Mouse (Mus musculus): ENCODE results near the gene Arfgef2.

Arfgef2 gene

DNA sequence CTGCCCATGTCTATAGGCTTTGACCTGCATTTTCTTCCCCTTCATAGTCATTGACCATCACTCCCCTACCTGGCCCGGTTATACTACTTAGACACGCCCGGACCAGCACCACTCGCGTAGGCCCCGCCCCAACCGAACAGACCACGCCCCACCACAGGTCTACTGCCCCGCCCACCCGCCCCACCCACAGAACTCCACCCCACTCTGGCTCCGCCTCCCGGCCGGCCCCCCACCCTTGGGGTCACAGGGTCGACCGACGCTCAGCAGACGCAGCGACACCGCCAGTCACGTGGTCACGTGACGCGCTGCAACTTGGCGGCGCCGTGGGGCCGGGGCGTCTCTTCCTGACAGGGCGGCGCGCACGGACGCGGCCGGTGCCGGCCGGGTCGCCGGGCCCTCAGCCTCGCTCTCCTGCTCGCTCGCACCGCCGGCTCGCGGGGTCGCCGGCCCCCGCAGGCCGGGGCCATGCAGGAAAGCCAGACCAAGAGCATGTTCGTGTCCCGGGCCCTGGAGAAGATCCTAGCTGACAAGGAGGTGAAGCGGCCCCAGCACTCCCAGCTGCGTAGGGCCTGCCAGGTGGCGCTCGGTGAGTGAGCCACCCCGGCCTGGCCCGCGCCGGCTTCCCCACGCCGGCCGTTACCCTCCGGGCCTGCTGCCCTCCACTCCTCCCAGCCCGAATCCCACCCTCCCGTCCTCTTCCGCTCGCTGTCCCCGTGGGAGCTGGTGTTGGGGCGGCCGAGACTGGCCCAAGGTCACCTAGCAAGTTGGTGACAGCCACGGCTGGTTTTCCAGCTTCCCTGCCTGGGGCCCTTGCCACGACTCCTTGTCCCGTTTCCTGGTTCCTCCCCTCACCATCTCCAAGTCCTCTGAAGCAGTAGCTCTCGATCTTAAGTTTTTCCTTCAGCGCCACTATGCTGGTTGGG is at the start of gene Arfgef2:
TSS of gene Arfgef2 (plus strand) at position 339 of the 923 bp plus-strand sequence.
- peak; percentile 82 for DNase-seq (ENCODE audit: low spot score)

- DNase-seq (ENCODE audit: low spot score) = no peak
Observed at GRCm38 (mm10) chr2:166757969-166758368, 47.4 kb upstream of the Arfgef2 start.

DNA sequence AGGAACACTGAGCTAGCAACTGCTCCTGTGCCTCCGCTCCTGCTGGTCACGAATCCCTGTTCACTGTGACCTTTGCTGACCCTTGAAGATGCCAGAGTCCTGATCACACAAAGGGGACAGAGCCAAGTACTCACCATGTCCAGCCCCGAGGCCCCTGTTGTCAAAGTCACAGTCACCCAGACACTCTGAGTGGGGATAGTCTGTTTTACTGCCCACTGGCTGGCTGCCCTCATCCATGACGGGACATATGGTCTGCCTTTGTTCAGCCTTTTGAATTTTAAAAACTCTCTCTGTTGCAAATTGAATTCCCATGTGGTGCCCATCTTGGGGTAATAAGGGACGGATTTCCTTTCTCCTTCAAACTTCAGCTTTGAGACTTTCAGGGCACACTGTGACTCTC is 41.3 kb upstream of the Arfgef2 start:
- no peak for DNase-seq (ENCODE audit: low spot score)

- DNase-seq (ENCODE audit: low spot score) = no peak
Observed at GRCm38 (mm10) chr2:166767591-166767990, 37.8 kb upstream of the Arfgef2 start.

DNA sequence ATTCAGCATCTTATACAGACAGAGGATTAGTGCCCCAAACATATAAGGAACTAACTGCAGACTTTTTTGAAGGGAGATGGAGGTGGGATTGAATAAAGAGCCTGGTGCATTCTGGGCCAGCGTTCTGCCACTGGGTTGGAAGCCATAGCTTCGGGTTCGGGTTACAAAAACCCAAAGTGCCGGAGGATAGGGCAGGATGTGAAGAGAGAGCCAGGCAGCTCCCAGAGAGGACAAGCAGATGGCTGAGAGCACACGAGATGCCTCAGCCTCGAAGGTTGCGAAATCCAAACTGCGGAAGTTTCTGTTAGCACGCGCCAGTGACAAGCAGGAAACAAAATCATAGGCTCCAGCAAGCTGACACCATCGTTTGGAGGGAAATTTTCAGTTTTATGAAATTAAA is 34.0 kb upstream of the Arfgef2 start:
- no peak for DNase-seq (ENCODE audit: low spot score)

DNA sequence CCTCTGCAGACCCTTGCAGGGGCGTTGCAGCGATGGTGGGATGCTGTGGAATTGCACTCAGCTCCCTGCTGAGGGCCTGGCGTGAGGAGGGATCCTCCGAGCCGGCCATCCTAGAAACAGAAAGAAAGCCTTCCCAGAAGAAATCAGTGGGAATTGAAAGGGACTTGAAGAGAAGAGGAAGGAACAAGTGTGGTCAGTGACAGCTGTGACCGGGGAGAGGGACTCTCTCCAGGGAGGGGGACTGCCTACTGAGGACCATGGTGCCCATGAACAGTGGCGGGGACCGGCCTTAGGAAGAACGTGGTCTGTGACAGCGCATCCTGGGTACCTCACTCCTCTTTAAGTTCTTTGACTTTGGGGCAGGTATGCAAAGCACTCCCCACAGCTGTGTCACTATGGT is 31.8 kb upstream of the Arfgef2 start:
- DNase-seq (ENCODE audit: low spot score) = no peak

GRCm38 (mm10) chr2:166774275-166774674 is 31.1 kb upstream of the Arfgef2 start:
- no peak for DNase-seq (ENCODE audit: low spot score)

DNA sequence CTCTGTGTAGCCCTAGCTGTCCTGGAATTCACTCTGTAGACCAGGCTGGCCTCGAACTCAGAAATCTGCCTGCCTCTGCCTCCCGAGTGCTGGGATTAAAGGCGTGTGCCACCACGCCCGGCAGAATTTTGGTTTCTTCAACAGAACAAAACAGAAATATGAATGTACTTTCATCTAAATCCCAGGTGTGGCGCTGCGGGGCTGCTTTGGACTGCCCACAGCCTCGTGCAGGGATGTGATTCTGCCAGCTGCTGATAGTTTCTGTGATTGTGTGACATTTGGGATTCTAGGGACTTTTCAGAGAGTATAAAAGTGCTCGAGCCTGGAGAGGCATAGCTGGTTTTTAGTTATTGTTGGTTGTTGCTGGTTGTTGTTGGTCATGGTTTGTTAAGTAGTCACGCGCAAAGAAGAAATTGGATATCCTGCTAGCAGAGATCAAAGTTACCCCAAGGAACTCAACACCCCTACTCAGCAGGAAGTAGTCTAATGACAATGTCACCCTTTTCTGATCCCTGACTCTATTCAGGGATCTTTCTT is 30.0 kb upstream of the Arfgef2 start:
- no peak for DNase-seq (ENCODE audit: low spot score)

GRCm38 (mm10) chr2:166776272-166776671 is 29.1 kb upstream of the Arfgef2 start:
- peak; percentile 19 for DNase-seq (ENCODE audit: low spot score)

DNA sequence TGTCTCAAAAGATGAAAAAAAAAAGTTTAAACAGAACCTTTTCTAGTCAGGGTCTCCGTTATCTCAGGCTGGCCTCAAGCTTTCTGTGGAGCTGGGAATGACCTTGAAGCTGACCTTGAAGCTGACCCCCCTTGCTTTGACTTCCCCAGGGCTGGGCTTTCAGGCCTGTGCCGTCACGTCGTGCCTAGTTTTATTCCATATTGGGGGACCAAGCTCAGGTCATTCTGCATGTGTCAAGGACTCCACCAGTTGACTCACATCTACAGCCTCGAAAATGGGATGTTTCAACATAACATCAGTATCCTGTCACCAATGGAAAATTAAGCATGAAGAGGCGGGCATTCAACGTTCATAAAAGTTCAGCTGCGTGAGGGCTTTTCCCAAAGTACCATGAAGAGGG is 25.4 kb upstream of the Arfgef2 start:
- DNase-seq (ENCODE audit: low spot score) = no peak

- DNase-seq (ENCODE audit: low spot score) = peak; percentile 71
Observed at GRCm38 (mm10) chr2:166780980-166781578, 24.3 kb upstream of the Arfgef2 start.

DNA sequence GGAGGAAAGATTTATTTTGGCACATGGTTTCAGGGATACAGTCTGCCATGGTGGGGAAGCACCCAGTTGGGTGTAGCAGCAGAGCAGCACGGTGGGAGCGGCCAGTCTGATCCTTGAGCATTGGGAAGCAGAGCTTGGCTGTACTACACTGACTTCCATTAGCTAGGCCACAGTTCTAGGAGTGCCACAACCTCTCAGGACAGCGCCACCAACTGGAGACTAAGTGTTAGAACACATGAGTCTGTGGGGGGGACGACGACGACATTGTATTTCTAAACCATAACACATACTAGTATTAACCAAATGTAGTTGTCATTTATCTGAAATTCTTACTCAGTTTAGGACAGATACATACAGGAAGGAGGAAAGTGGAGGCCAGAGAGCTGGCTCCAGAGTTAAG is 21.0 kb upstream of the Arfgef2 start:
- no peak for DNase-seq (ENCODE audit: low spot score)

DNA sequence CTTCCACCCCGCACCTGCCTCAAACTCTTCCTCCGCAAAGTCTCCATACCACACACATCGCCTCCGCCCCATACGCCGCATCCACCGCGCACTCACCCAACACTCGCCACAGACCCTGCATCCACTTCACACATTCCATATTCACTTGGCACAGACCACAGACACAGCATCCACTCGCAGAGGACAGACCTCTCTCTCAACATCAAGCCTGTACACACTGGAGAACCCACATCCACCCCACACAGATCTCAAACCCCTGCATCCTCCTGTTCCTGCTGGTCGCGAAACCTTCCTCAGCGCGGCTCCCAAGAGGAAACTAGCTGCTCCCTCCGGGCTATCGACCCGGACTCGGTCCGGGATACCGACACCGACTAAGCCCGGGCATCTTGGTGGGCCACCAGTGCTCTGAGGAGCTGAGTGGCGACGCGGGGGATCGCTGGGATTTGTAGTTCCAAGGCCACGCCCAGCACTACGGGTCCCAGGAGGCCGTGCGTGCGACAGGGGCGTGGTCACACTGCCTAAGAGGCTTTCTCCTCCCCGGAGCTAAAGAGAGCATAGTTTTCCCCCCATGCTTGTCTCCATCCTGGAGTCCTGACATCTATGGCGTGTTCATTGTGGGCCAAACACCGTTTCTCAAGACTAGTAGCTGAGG is 18.9 kb upstream of the Arfgef2 start:
- peak; percentile 78 for DNase-seq (ENCODE audit: low spot score)

DNA sequence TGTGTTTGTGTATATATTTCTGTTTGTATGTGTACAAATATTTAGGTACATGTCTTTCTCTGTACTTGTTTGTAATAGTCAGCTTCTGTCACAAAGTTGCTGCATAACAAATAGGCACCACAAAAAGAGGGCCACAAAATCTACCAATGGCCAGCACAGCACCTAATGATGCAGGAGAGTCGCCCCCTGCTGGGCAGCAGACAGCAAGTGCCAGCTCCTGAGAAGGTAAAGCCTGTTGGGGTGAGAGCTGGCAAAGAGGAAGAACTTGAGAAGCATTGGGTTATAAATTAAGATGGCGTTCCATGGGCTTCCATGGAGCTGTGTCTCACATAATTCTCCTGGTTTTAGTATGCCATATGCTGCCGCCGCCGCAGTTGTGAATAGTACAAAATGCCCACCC is 13.7 kb upstream of the Arfgef2 start:
- DNase-seq (ENCODE audit: low spot score) = peak; percentile 15

DNA sequence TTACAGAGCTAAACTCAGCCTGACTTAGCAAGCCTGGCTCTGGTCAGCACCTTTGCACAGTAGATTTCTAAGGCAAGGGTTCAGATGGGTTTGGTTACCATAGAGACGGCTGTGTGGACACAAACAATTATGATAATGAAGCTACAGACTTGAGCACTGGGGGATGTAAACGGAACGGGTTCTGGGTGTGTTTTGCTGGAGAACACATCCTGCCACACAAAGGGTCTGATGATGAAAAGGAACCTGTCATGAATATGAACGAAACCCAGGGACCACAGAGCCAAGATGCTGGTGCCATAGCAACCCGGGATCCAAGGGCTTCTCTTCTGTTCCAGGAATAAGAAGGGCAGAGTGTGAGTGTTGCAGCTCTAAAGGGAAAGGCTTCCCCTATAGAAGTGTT is 13.0 kb upstream of the Arfgef2 start, which contains the start of gene Trp53rkb:
TSS of gene Trp53rkb (plus strand) at position 177 of the 400 bp plus-strand sequence.
- no peak for DNase-seq (ENCODE audit: low spot score)

DNA sequence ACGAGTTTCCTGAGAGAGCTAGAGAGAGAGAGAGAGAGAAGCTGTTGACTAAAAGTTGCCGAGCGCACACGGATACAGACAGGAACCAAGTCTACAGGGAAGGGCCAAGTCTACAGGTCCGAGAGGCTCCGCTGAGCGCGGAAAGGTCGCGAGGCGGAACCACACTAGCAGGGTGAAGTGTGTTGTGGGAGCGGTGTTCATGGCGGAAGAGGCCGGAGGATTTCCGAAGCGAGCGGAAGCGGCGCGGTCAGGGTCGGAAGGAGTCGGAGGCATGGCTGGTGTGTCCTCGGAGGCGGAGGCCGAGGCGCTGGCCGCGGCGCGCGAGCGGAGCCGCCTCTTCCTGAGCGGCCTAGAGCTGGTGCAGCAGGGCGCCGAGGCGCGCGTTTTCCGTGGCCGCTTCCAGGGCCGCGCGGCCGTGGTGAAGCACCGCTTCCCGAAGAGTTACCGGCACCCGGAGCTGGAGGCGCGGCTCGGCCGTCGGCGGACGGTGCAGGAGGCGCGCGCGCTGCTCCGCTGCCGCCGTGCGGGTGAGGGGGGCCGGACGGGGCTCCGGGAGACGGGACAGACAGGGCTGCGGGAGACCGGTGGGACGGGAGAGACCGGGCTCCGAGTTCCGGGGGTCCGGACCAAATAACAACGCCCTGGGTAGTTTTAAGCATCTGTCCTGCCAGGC is 11.7 kb upstream of the Arfgef2 start:
- peak; percentile 73 for DNase-seq (ENCODE audit: low spot score)

- no peak for DNase-seq (ENCODE audit: low spot score)
Observed at GRCm38 (mm10) chr2:166799615-166800472, 5.5 kb upstream of the Arfgef2 start.

DNA sequence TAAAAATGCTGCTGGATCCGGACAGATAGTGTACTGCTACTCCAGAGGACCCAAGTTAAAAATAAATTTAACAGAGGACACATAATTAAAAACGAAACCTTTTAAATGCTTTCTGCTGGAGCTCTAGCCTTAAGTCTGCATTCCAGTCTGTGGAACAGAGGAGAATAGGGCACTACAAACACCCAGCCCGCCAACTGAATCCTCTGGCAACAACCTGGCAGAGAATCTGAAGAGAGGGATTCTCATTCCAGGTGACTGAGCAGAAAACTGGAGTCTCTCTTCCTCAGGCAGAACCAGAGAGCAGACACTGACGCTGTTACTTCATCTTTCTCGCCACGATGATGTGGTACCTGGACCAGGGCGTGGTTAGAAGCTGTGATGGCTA is 4.9 kb upstream of the Arfgef2 start:
- DNase-seq (ENCODE audit: low spot score) = no peak

DNA sequence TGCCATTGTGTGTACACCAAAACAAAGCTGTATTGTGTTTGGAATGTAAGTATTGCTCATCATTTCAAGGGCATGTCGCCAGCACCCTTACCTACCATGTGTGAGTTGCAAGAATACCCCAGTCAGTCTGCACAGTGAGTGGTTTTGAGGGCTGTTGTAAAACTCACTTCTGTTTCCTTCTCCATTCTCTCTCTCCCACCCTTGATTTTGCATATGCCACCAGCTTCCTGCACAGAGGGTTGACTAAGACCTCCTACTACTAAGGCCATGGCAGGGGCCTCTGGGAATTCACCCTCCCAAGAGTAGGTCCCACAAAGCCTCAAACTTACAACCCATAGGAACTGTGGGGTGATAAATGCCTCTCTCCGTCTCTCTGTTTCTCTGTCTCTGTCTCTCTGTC is 4.0 kb upstream of the Arfgef2 start:
- DNase-seq (ENCODE audit: low spot score) = no peak

- no peak for DNase-seq (ENCODE audit: low spot score)
Observed at GRCm38 (mm10) chr2:166803298-166803697, 2.1 kb upstream of the Arfgef2 start.

DNA sequence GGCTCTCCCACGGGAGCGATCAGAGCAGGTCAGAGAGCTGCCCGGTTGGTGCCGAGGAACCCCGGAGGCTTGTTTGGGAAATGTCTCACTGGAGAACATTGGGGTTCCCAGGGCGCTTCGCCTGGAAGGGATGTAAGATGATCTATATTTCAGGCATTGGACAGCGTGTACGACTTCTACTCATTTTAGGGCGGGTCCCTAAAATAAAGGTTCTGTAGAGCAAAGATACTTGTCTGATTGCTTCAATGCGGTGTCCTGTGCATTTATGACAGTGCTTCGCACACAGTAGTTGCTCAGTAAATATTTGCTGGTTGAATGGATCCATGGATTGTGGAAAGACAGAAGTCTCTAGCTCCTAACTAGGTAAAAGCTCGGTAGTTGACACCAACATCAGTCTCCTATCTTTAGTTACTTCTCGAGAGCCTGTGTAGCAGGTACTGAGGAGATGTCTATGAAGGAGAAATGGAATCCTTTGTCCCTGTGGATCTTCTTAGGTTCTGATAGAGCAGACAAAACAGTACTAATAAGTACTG is 851 bp downstream of the Arfgef2 start:
- no peak for DNase-seq (ENCODE audit: low spot score)
